Mouse (Mus musculus) hematopoietic stem cell, adult 5-6 weeks (primary cell): ENCODE results near the gene Nxf2. TPM values are rescaled to one million over a fixed set of nuclear protein-coding genes. Genes with fewer than 3 reads are reported as not detected.

Experiments used
- total RNA-seq: library from RNA; stranded (forward); fragments of 172-1452, 232-1000 nt; gene quantifications from 2 replicates; pipeline ENCODE4 v1.2.3, GENCODE M21; 2017

The Nxf2 gene
- total RNA-seq, 1 experiment from 2014 or later = 1.0 TPM

Other genes with a start within 250 kb of the Nxf2 start
- gene Armcx1, start 246.8 kb downstream of the Nxf2 start, total RNA-seq = 43.8 and 48.8 TPM in 2 replicates
- gene Armcx6, start 213.3 kb downstream of the Nxf2 start, total RNA-seq = 23.5 and 33.5 TPM in 2 replicates
- 27.4 and 31.6 TPM in 2 replicates for gene Armcx3, start 208.2 kb downstream of the Nxf2 start, total RNA-seq
- gene Armcx2, start 155.5 kb downstream of the Nxf2 start, total RNA-seq = 18.5 and 24.4 TPM in 2 replicates
- gene Zmat1, start 44.5 kb upstream of the Nxf2 start, total RNA-seq = 2.8 and 9.0 TPM in 2 replicates
- gene Gm15023, start 212.9 kb upstream of the Nxf2 start, total RNA-seq = 0.19 and 0.30 TPM in 2 replicates
- gene Tceal6, start 245.9 kb upstream of the Nxf2 start, total RNA-seq = not detected in 2 replicates